Comparison of ENCODE assay signal across 20 mouse cellular contexts in the genomic region with DNA sequence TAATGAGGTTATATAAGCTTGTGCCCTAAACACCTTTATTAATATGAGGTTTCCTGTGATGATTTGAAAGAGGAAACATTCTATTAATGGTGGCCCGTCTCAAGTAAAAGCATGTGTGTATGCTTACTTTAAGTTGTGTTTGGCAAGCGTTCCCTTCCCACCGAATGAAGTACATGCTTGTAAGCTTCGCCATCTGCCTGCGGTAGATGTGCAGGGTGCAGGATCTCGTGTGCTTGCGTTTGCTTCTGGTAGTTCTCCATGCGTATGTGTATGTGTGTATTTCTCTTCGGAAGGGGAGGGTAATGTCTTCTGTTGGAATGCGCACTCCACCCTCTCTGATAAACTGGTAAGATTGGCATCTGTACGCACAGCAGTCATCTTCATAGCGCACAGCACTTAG.
DNase-seq lines count a peak whose midpoint lies in the region; ATAC-seq and TF ChIP-seq lines count a peak whose summit lies in the region.
"Had no signal": no experiment of that assay in that cellular context is flagged by ENCODE, and none has a peak within 500 bp of the region (broad histone marks: within the 10 kb centered on the region; RNA-seq: fewer than 3 reads in every experiment).

No protein-coding gene starts in this region.

- H3K4me2 ChIP-seq in forebrain, embryonic 13.5 days, result no peak overlapping the region
- H3K4me2 ChIP-seq in forebrain, embryonic 11.5 days (ENCODE audit: low read depth, low read length, severe bottlenecking), result no peak overlapping the region
- no peak overlapping the region for H3K4me2 ChIP-seq in forebrain, postnatal 0 days (ENCODE audit: low read depth)
- H3K4me2 ChIP-seq: heart, embryonic 11.5 days; hindbrain, embryonic 12.5 days; hindbrain, embryonic 15.5 days had no signal

- 88% methylated on average over 12 of the region's 12 CpGs for WGBS in forebrain, embryonic 13.5 days
- 92% methylated on average over 12 of the region's 12 CpGs for WGBS in forebrain, embryonic 11.5 days
- 80% methylated on average over 12 of the region's 12 CpGs for WGBS in forebrain, postnatal 0 days

- DNase-seq in forebrain, embryonic 11.5 days (ENCODE audit: low spot score), result no peak
- no peak for DNase-seq in frontal cortex, postnatal 10 days (ENCODE audit: low spot score in 2 of 2)
- peak; percentile 50 for DNase-seq in brain, adult 2 months (ENCODE audit: low read depth, low spot score)
- DNase-seq in forebrain, postnatal 0 days, result no peak
- no peak for DNase-seq in urinary bladder, postnatal 14 days (ENCODE audit: low spot score)
- DNase-seq: adrenal gland, adult 8-10 months; adrenal gland, postnatal 25 days; cerebellum, adult 11 months; cerebellum, adult 9-10 months; cerebellum, postnatal 14 days; gastrocnemius, adult 2 months; gastrocnemius, postnatal 14 days; heart, adult 11 months had no signal

- H3K36me3 ChIP-seq in forebrain, embryonic 13.5 days (ENCODE audit: poor library complexity, severe bottlenecking), result no peaks in the 10 kb centered on the region
- H3K36me3 ChIP-seq in forebrain, embryonic 11.5 days (ENCODE audit: control insufficient read depth, insufficient read depth, low read length), result no peaks in the 10 kb centered on the region
- H3K36me3 ChIP-seq in forebrain, postnatal 0 days (ENCODE audit: insufficient read depth), result peaks cover 5% of the 10 kb centered on the region; the same call in 1 of the 2 replicates
- H3K36me3 ChIP-seq: hindbrain, embryonic 12.5 days; hindbrain, embryonic 15.5 days had no signal

- no peak overlapping the region for H3K27ac ChIP-seq in forebrain, embryonic 13.5 days
- no peak overlapping the region for H3K27ac ChIP-seq in forebrain, embryonic 11.5 days (ENCODE audit: low read depth, low read length)
- H3K27ac ChIP-seq in forebrain, postnatal 0 days (ENCODE audit: low read depth, low read length), result no peak overlapping the region
- H3K27ac ChIP-seq: gastrocnemius, adult 2 months; hindbrain, embryonic 12.5 days; hindbrain, embryonic 15.5 days had no signal

- no peak overlapping the region for H3K9ac ChIP-seq in forebrain, embryonic 13.5 days
- H3K9ac ChIP-seq in forebrain, embryonic 11.5 days (ENCODE audit: low read length), result no peak overlapping the region
- H3K9ac ChIP-seq in forebrain, postnatal 0 days, result no peak overlapping the region
- H3K9ac ChIP-seq: hindbrain, embryonic 12.5 days; hindbrain, embryonic 15.5 days had no signal

- no peaks in the 10 kb centered on the region for H3K27me3 ChIP-seq in forebrain, embryonic 13.5 days
- H3K27me3 ChIP-seq in forebrain, embryonic 11.5 days (ENCODE audit: control insufficient read depth, insufficient read depth, low read length), result no peaks in the 10 kb centered on the region
- no peaks in the 10 kb centered on the region for H3K27me3 ChIP-seq in forebrain, postnatal 0 days (ENCODE audit: insufficient read depth, low read length)
- H3K27me3 ChIP-seq: hindbrain, embryonic 12.5 days; hindbrain, embryonic 15.5 days had no signal

- no peak for TF ChIP-seq CTCF in forebrain, postnatal 0 days (IDR thresholded peaks at IDR 0.05; ENCODE audit: low read depth)

- ATAC-seq in forebrain, embryonic 13.5 days, result 0 out of 2 replicates have a peak, but pooled peaks have one; percentile 38
- ATAC-seq in forebrain, embryonic 11.5 days (replicated peaks; ENCODE audit: low FRiP score), result no peak
- ATAC-seq in frontal cortex, adult (ENCODE audit: low TSS enrichment), result peak; percentile 35; the same call in 1 of the 2 replicates
- peak; percentile 23; the same call in 1 of the 2 replicates for ATAC-seq in forebrain, postnatal 0 days
- ATAC-seq: activated CD4-positive, CD25-positive, alpha-beta regulatory T cell, adult 4 months; intestine, postnatal 0 days had no signal

- H3K4me1 ChIP-seq in forebrain, embryonic 13.5 days, result no peaks in the 10 kb centered on the region
- no peaks in the 10 kb centered on the region for H3K4me1 ChIP-seq in forebrain, embryonic 11.5 days (replicated peaks; ENCODE audit: control insufficient read depth, insufficient read depth, low read length)
- H3K4me1 ChIP-seq in forebrain, postnatal 0 days (ENCODE audit: insufficient read depth), result no peaks in the 10 kb centered on the region
- H3K4me1 ChIP-seq: hindbrain, embryonic 12.5 days; hindbrain, embryonic 15.5 days had no signal

- H3K9me3 ChIP-seq in forebrain, embryonic 13.5 days (replicated peaks), result no peaks in the 10 kb centered on the region
- no peaks in the 10 kb centered on the region for H3K9me3 ChIP-seq in forebrain, embryonic 11.5 days (ENCODE audit: control insufficient read depth, low read length)
- no peaks in the 10 kb centered on the region for H3K9me3 ChIP-seq in forebrain, postnatal 0 days (ENCODE audit: low read length)
- H3K9me3 ChIP-seq: hindbrain, embryonic 12.5 days; hindbrain, embryonic 15.5 days had no signal

- H3K4me3 ChIP-seq in forebrain, embryonic 13.5 days, result no peak overlapping the region
- H3K4me3 ChIP-seq in forebrain, embryonic 11.5 days (ENCODE audit: low read depth, low read length), result no peak overlapping the region
- no peak overlapping the region for H3K4me3 ChIP-seq in forebrain, postnatal 0 days (ENCODE audit: low read depth, low read length)
- H3K4me3 ChIP-seq: gastrocnemius, adult 2 months; hindbrain, embryonic 12.5 days; hindbrain, embryonic 15.5 days had no signal
